Mouse (Mus musculus) forelimb bud, embryonic 11.5 days (tissue): Measurements from ENCODE around the gene Fcrl5.
"Not testable (repeated sequence)": the region's sequence is repeated elsewhere in the genome, so short reads cannot be mapped to it uniquely, and the experiment has no call there.

Source experiments
- DNase-seq: peaks from one replicate; pipeline ENCODE4 v3.0.0-alpha.2; 2012; ENCODE audit warnings: low read depth, low spot score

Fcrl5 gene

DNA sequence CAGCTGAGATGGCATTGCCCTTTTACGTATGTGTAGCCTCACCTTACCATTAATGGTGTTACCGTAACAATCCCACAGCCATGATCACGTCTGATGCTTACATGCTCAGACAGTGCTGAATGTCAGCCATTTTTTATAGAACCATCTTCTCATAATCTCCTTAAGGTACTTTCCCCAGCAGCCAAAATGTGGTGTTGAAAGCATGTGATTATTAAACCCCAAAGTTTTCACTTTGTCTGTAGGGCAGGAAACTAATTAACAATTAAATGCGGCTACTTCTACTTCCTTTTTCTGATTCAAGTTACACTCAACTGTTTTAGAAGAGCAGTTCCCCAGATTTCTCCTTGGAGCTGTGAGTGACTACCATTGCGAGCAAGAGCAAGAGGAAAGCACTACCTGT, at the start of gene Fcrl5:
Gene Fcrl5, plus strand, starts transcription at position 295 of the 400 bp plus-strand sequence.
- DNase-seq = no peak

DNA sequence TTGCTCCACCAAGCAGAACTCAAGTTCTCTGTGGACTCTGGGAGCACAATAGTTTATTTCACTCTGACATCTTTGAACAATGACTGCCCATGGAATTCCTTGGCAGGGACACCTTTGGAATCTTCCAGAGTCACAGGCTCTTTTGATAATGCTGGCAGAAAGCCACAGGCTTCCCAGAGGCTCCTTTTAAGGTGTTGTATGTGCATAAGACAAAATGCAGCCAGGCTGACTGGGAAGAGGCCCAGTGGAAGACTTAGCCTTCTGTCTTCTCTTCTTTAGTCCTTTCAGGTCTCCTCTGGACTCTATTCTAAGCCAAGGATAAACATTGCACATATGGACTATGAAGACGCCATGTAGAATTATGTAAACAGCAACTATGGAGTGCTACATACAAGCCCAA, 44.6 kb upstream of the Fcrl5 start:
- DNase-seq = no peak

DNA sequence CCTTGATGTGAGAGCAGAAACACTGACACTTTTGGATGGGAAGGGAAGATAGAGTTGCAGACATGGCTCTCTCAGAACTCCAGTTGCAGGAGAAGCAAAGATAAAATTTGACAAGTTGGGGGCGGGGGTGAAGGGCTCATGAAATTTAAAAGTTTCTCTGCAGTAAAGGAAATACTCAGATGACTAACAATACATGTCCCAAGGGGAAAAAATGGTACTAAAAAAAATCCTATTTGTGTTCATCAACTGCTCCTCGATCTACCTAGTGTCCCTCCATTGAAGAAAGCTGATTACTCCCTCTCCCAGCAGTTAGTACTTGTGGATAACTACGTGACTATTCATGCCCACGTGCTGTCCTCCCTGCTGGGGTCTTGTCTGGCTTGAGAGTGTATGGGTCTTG, 36.8 kb upstream of the Fcrl5 start:
- DNase-seq = no peak

DNA sequence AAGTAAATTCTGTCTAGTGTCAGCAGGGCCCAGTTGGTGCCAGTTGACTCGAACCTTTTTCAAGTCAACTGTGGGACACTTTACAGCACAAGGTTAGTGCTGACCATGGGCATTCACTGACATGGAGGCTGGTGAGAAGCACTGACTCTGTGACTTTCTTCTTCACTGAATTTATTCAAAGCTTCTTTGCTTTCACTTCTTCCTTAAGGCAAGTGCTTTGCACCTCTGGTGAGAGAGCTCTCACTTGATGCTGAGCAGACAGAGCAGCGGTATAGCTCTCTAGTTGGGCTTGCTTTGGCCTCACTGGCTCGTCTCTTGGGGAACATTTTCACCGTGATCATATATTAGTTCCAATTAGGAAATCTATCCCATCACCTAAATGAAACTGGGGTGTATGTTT, 35.7 kb upstream of the Fcrl5 start:
- no peak for DNase-seq

DNA sequence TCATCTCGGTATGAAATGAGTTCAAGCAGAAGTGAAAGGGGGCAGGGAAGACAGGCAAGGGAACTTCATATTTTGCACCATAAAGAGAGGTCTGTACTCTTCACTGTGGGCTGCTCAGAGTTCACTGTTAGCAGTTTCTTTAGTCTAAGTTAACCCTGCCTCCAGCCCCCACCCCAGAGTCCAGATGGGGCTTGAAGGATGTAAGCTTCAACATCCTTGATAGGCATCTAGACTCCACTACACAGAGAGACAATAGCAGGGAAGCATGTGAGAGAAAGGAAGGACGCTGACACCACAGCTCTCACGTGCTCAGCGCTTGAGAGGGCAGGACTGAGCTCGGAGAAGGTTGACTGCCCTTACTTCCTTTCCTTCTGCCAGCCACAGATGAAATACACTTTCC, 34.3 kb upstream of the Fcrl5 start:
- no peak for DNase-seq

DNA sequence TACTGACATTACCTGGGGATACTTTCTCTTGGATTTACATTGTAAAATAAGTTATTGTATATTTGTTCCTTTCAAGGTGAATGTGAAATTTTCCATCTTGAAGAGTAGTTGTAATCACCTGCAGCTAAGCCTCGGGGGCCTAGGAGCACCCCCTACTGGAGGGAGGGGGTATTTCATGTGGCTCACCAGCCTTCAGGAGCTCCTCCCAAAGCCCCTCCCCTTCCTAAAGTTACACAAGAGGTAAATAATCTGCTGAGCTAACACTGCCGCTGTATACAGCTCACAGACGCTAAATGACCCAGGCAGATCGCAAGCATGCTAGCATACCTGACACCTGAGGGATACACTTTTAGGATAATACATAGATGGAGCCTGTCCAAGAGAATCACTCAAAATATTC, 27.4 kb upstream of the Fcrl5 start:
- peak; percentile 56 for DNase-seq

DNA sequence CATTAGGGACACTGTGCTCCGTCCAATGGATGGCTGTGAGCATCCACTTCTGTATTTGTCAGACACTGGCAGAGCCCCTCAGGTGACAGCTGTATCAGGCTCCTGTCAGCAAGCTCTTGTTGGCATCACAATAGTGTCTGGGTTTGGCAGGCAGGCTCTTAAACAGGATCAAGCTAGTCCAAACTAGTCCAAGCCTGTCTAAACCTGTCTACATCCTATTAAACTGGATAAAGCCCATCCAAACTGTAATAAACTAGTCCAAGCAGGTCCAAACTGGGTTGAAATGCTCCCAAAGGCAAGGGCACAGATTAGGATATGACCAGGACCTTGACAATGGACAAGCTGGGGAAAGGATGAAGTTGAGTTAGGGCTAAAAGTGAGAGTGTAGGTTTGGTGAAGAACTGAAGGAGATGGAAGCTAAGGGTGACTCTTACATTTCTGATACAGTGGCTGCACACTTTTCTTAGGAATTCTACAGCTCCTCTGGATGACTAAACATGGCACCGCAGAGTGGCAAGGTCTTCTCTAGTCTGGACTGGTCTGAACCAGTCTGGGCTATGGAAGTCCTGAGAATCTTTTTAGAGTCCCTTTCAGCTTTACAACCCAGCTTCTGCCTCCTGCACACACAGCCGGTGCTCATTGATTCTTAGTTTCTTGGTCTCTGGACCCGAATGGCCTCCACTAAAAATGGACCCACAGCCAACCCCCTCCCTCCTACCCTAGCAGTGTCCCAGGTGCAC, 26.2 kb upstream of the Fcrl5 start:
- DNase-seq = no peak

DNA sequence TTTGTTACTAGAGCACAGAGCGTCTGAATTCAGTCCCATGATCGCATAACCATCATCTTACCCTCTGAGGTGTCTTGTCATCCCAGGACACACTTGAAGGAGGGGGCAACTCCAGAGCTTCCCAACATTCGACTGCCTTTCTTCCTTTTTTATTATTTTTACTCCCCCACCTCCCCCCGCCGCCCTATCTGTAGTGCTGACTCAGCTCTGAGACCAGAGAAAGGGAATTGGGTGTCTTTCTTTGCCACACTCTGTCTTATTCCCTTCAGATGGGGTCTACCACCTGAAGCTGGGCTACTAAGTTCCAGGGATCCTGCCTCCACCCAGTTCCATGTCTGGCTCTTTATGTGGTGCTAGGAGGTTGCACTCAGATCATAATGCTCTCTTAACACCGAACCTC, 25.0 kb upstream of the Fcrl5 start:
- no peak for DNase-seq

DNA sequence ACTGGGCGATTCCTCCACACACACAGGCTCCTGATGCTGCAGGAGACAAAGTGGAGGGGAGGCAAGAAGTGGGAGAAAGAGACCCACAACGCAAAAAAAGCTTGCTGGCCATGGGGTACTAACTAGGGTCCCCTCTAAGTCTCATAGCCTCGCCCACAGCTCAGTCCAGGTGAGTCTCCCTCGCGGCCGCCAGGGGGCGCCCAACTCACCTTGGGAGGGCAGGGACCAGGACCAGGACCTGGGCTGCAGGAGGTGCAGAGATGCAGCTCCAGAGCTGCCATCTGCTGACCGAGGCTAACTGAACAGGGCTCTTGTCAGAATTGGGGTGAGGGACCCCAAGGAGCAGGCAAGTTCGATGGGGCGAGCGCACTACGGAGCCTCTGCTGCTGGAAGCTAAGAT, 24.4 kb upstream of the Fcrl5 start:
- peak; percentile 59 for DNase-seq

DNA sequence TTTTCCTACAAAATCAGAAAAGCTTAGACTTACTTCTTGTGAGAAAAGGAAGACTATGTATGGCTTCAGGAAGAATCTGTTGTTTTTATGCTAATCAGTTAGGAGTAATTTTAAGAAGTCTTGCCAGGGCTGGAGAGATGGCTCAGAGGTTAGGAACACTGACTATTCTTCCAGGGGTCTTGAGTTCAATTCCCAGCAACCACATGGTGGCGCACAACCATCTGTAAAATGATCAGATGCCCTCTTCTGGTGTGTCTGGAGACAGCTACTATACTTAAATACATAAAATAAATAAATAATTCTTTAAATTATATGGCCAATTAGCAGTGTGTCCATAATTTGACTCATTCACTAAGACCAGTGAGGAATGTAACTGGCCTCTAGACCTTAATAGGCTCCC, 14.9 kb upstream of the Fcrl5 start:
- no peak for DNase-seq

DNA sequence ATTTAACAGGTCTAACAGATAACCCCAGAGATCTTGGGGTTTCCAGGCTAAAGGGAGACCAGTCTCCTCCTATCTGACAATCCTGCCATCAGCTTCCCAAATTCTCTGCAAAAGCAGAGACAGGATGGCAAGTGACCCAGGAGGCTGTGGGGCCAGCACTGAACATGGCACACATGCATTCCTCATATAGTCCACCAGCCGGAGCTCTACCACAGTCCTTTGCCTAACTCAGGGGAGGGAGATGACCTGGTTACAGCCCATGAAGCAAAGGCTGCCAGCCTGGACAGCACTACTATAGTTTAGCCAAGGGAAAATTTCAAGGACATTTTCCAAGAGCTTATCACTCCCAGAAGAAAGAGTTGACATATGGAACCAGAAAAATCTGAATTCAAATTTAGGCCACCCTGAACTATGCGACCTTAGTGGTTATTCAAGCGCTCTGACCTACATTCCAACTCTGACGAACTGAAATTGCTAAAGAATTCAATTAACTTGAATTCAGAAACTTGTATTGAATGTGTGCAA, 13.1 kb upstream of the Fcrl5 start:
- no peak for DNase-seq

DNA sequence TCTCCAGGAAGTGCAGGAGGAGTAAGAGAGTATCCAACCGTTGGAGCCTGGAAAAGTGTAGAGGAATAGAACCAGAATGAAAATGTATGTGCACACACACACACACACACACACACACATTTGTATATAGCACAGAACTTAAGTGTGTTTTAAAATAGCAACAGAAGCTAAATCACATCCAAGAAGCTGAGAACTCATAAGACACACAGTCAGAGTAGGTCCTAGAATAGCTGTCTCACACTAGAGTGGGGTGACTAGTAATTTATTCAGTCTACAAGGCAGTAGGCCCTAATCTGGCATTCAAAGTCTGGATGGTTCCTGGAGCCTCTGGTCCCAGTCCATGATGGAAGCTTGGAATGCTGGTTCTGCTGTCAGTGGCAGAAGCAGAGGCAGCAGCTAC, 5.0 kb downstream of the Fcrl5 start:
- no peak for DNase-seq

DNA sequence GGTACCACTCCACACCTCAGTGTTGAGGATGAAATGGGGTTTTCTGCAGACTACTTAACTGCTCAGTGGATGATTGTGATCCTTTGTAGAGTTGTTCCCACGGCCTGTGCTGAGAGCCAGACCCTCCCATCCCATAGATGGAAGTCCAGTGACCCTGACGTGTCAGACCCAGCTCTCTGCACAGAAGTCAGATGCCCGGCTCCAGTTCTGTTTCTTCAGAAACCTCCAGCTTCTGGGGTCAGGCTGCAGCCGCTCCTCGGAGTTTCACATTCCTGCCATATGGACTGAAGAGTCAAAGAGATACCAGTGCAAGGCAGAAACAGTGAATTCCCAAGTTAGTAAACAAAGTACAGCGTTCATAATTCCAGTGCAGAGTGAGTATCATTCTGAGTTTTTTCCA, 8.4 kb downstream of the Fcrl5 start:
- no peak for DNase-seq

DNA sequence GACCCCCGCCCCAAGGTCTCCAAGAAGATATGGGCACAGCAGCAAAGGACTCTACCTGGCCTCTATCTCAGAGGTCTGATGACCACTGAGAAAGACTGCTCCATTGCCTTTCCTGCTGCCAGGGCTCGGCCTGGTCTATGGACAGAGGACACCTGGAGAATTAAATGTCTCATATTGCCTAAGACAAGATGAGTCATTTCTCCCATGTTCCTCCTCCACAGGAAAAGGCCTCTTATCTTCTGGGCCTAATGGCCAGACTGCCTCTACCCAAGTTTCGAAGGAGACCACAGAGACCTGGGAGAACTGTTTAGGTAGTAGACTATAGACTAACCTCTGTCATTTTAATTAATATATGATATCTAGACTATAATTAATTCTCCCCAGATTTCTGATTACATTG, 29.9 kb downstream of the Fcrl5 start:
- no peak for DNase-seq

DNA sequence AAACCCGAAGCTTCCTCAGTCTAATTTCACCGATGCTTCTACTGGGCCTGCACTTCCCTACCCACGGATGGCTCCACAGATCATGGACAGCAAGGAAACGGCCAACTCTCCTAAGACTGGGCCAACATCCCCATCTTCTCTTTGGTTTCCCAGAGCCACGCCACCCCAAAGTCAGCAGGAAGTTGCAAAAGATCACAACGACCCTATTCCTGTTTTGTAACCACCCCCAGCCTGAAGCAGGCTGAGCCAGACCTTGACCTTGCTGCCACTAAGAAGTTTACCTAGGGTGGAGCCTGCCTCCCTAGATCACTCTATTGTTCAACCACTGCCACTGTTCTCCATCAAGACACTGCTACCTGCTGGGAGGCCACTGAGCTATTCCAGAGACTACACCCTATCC, 31.4 kb downstream of the Fcrl5 start:
- DNase-seq = no peak

DNA sequence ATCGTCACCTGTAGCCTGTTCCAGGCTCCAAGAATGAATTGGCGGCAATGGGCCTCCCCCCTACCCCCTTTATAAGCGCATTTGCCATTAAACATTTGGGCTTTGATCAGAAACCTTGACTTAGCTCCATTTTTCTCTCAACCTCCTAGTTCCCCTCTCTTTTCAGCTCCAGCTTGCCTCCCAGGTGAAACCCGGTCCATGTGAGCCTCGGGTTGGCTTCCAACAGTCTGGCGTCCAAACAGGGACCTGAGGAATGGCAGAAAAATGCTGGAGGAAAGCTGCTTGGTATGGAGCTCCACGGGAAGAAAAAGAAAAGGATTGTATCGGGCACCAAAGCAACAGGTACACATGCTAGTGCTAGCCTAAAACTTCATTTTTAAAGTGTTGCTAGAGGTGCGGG, 31.8 kb downstream of the Fcrl5 start:
- DNase-seq = no peak

DNA sequence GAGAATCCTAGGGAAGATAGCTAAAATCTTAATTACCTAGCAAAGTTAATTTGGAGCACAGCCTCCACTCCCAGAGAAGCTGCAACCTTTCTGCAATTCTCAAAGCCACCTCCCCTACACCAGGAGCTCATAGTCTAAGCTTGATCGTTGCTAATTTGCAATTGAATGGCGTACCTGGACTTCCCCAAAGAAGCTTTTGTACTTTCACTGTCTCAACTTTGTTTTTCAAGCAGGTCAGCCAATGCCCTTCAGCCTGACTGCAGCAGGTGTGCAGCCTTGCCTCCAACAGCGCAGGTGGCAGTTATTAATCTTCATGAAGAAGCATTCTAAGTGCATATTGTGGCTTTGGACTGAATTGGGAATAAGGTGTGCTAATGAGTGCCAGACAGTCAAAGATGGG, 42.4 kb downstream of the Fcrl5 start:
- DNase-seq = not testable (repeated sequence)

DNA sequence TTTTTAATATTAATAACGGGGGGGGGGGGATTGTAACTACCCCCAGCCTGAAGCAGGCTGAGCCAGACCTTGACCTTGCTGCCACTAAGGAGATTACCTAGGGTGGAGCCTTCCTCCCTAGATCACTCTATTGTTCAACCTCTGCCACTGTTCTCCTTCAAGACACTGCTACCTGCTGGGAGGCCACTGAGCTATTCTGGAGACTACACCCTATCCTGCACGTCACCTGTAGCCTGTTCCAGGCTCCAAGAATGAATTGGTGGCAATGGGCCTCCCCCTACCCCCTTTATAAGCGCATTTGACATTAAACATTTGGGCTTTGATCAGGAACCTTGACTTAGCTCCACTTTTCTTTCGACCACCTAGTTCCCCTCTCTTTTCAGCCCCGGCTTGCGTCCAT, 43.0 kb downstream of the Fcrl5 start:
- not testable (repeated sequence) for DNase-seq

DNA sequence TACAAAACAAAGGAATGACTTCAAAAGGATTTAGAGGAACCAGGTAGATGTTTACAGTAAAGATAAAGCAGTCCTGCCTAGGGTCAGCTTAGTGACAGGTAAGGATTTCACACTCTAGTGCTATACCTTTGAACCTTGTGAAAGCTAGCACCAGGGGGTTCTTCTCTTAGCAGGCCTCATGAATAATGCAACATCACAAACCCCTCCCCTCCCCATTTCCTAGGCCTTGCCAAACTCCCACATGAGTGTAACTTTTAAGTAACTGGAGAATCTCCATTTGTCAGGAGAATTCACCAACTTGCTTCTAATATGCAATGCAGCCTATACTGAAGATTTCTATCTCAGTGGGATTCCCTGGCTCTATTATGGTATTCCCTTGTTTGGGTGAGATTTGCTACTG, 43.7 kb downstream of the Fcrl5 start:
- DNase-seq = not testable (repeated sequence)

DNA sequence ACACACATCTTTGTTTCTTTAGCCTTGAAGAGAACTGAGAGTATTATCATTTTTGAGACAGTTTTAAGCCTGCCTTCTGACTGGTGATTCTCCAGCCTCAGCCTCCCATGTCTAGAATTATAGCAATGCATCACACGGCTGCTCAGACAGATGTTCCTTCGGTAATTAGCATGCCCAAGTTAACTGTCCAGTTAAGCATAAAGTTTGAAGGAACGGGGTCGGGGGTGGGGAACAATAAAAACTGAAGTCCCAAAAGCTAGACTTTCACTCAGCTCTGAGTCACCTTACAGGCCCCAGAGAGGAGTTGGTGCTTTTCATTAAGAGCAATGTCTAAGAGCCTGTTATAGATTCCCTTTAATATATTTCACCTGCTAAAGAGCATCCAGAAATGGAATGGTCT, 51.8 kb downstream of the Fcrl5 start:
- DNase-seq = no peak

DNA sequence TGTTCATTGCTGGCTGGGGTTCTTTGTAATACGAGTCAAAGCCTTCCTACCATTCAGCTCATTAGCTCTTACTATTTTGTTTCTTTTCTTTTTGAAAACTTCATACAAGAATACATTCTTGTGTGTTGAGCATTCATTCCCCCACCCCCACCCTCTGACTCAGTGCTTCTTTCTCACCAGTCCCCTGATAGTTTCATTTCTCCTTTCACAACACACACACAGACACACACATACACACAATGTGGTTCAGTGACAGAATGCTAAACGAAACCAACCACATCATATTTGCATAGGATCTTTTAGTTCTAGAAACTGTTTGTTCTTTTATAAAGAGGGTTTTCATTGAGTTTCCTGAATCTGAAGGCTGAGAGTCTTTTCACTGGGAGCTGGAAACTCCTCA, 52.3 kb downstream of the Fcrl5 start:
- DNase-seq = no peak

DNA sequence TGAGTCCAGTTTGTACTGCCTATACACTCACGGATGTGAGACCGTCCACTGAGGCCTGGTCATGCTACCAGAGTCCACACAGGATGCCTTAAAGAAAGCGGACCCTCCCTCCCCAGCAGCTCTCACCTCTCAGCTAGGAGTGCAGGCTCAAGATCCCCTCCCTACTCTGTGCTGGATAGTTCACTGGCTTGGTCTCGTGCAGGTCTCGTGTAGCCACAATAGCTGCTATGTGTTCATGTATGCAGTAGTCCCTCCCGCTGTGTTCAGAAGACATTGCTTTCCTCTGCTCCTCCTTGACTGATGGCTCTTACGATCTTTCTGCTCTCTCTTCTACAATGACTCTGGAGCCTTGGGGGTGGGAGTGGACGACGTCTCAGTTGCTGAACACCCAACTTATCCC, 62.7 kb downstream of the Fcrl5 start:
- DNase-seq = no peak

DNA sequence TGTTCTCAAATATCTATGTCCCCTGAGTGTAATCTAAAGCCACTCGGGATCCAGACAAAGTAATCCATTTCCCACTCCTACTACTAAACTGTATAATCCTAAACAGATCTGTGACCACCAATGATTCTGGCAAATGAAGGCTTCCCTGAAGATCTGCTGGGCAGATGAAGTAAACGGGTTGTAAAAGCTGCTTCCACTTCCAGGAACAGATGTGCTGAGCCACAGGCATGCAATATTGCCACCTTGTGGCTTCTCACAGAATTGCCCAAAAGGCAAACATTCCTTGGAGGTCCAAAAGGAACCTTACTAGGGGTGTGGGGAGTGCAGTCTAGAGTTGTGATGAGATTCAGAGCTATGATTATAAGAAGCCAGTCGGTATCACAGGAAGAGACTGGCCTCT, 63.5 kb downstream of the Fcrl5 start:
- peak; percentile 82 for DNase-seq
